Mouse (Mus musculus): Measurements from ENCODE around the gene Ankrd26.

- TF ChIP-seq CTCF (IDR thresholded peaks at IDR 0.05; ENCODE audit: extremely low read depth, insufficient read depth, insufficient read length, insufficient replicate concordance) (no peak), POLR2A (IDR thresholded peaks at IDR 0.05; ENCODE audit: low read depth, low read length) (no peak)
Measured at GRCm38 (mm10) chr6:118594070-118594469, 32.0 kb upstream of the Ankrd26 start.
